Mouse (Mus musculus): ENCODE results near the gene Ddx58. TPM values are rescaled to one million over a fixed set of nuclear protein-coding genes. Genes with fewer than 3 reads are reported as not detected.

Ddx58 gene
- polyA plus RNA-seq, 1 experiment from 2014 or later = 5.7 TPM

DNA sequence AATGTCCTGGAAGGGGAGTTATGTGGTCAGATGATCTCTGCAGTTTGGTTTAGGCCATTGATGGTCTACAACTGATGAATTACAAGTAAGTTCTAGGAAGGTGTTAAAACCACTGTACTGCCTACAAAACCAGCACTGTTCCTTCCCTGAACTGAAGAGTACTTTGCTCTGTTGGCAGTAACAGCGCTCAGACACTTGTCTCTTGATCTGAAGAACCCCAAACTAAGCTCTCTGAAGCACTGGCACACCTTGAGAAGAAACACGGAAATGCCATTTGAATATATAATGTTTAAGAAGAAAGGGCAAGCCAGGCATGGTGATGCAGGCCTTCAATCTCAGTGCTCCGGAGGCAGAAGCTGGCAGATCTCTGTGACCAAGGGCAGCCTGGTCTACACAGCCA, 35.3 kb downstream of the Ddx58 start:
- Histone ChIP-seq H3K9ac (replicated peaks) (no peak overlapping the region), H3K4me1 (no peaks in the 10 kb centered on the region), H3K4me3 (no peak overlapping the region), H3K27ac (replicated peaks) (no peak overlapping the region), H3K27me3 (no peaks in the 10 kb centered on the region), H3K36me3 (peaks cover 4% of the 10 kb centered on the region; the same call in 1 of the 2 replicates), H3K4me2 (replicated peaks) (no peak overlapping the region), H3K9me3 (no peaks in the 10 kb centered on the region)
- WGBS = 91% methylated on average over 3 of the region's 3 CpGs
- ATAC-seq (ENCODE audit: low FRiP score, low read depth) = no peak

DNA sequence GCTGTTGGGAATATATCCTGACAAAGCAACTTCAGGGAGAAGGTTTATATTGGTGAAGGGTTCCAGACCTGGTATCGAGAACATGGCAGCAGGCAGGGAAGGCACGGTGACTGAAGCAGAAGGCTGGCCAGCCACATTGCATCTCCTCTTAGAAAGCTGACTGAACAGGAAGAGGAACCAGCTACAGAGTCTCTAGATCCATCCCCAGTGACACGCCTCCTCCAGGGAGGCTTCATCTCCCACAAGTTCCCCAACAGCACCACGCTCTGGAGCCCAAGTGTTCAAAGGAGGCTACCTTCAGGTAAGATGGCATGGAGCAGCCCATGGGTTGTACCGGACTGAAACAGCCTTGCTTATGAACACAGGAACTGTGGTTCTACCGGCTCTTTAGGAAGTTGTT, 37.4 kb downstream of the Ddx58 start:
- H3K27me3 ChIP-seq = no peaks in the 10 kb centered on the region
- H3K9ac ChIP-seq (replicated peaks) = no peak overlapping the region
- no peak overlapping the region for H3K4me2 ChIP-seq (replicated peaks)
- ATAC-seq (ENCODE audit: low FRiP score, low read depth) = no peak
- no peaks in the 10 kb centered on the region for H3K9me3 ChIP-seq
- H3K4me3 ChIP-seq = no peak overlapping the region
- WGBS = 96% methylated on average over 6 of the region's 6 CpGs
- H3K36me3 ChIP-seq = peaks cover 26% of the 10 kb centered on the region
- no peaks in the 10 kb centered on the region for H3K4me1 ChIP-seq
- H3K27ac ChIP-seq (replicated peaks) = no peak overlapping the region

DNA sequence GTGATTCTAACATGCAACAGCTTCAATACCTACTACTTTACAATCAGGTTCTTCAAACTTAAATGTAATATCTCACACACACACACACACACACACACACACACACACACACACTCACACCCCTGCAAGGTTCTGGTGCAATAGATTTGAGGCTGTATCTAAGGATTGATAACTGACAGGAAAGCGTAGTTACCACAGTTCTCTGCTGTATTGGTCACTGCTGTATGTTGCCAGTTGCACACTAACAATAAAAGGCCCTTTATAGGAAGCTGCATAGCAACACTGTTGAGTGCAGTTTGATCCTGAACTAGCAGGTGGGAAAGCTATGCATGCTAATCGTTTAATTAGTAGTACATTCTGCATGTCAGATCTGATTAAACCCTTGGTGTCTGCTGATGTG, 44.3 kb downstream of the Ddx58 start:
- Histone ChIP-seq H3K36me3 (peaks cover 56% of the 10 kb centered on the region), H3K9me3 (no peaks in the 10 kb centered on the region), H3K4me1 (no peaks in the 10 kb centered on the region), H3K9ac (replicated peaks) (no peak overlapping the region), H3K27ac (replicated peaks) (no peak overlapping the region), H3K27me3 (no peaks in the 10 kb centered on the region), H3K4me3 (no peak overlapping the region), H3K4me2 (replicated peaks) (no peak overlapping the region)
- WGBS = 98% methylated on average over 2 of the region's 2 CpGs
- no peak for ATAC-seq (ENCODE audit: low FRiP score, low read depth)

DNA sequence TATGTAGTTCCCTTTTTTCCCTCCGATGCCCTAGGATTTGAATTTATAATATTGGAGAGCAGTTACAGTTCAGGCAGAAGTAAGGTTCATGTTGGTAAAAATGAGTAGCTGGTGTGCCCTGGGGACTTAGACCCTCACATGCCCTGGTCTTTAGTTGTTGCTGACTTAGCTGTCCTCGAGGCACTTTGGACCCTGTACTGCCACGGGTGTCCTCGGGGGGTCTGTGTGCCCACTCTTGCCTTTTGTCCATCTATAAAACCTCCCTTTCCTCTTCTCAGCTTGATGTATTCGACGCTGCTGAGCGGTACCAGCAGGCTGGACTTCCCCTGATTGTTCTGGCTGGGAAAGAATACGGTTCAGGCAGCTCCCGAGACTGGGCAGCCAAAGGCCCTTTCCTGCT, 46.2 kb downstream of the Ddx58 start:
- H3K27ac ChIP-seq (replicated peaks) = no peak overlapping the region
- no peaks in the 10 kb centered on the region for H3K27me3 ChIP-seq
- H3K4me3 ChIP-seq = no peak overlapping the region
- no peaks in the 10 kb centered on the region for H3K9me3 ChIP-seq
- H3K4me1 ChIP-seq = no peaks in the 10 kb centered on the region
- H3K4me2 ChIP-seq (replicated peaks) = no peak overlapping the region
- H3K9ac ChIP-seq (replicated peaks) = no peak overlapping the region
- WGBS = 79% methylated on average over 9 of the region's 9 CpGs
- ATAC-seq (ENCODE audit: low FRiP score, low read depth) = no peak
- peaks cover 64% of the 10 kb centered on the region for H3K36me3 ChIP-seq

DNA sequence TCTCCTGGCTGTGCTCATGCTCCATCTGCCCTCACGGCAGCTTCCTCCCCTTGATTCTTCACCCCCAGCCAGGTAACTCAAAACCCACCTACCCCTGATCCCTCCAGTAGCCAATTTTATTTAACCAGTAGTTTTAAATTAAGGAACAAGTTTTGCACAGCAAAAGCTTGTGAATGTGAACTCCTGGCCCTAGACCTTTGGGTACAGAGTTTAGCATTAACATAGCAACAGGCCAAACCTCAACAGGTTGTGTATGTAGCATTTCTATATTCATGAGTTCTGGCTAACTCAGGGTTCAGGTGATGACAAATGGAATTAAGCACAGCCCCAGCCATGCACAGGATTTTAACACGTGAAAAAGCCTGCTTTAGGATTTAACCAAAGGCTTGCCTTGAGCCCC, 47.4 kb downstream of the Ddx58 start:
- no peak overlapping the region for H3K27ac ChIP-seq (replicated peaks)
- H3K27me3 ChIP-seq = no peaks in the 10 kb centered on the region
- 77% methylated on average over 2 of the region's 2 CpGs for WGBS
- no peak overlapping the region for H3K4me3 ChIP-seq
- ATAC-seq (ENCODE audit: low FRiP score, low read depth) = no peak
- H3K36me3 ChIP-seq = peaks cover 64% of the 10 kb centered on the region
- H3K9me3 ChIP-seq = no peaks in the 10 kb centered on the region
- no peak overlapping the region for H3K9ac ChIP-seq (replicated peaks)
- H3K4me2 ChIP-seq (replicated peaks) = no peak overlapping the region
- H3K4me1 ChIP-seq = no peaks in the 10 kb centered on the region

DNA sequence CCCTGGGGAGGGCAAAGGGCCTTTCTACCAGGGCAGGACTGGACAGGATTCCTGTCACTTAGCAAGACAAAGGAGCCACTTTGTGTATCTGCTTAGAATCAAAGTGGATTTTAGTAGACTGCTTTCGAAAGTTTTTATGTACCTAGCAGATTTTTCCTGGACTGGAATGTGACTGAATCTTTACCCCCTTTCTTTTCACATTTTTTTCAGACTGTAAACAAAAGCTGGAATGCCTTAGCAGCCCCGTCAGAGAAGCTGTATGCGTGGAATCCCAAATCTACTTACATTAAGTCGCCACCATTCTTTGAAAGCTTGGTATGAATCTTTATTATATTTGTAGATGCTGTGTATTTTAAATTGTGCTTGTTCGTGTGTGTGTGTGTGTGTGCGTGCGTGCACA, 51.7 kb downstream of the Ddx58 start:
- Histone ChIP-seq H3K36me3 (peaks cover 68% of the 10 kb centered on the region), H3K4me3 (no peak overlapping the region), H3K27ac (replicated peaks) (no peak overlapping the region), H3K4me2 (replicated peaks) (no peak overlapping the region), H3K9me3 (no peaks in the 10 kb centered on the region), H3K9ac (replicated peaks) (no peak overlapping the region), H3K27me3 (no peaks in the 10 kb centered on the region), H3K4me1 (no peaks in the 10 kb centered on the region)
- no peak for ATAC-seq (ENCODE audit: low FRiP score, low read depth)
- WGBS = 88% methylated on average over 7 of the region's 7 CpGs

DNA sequence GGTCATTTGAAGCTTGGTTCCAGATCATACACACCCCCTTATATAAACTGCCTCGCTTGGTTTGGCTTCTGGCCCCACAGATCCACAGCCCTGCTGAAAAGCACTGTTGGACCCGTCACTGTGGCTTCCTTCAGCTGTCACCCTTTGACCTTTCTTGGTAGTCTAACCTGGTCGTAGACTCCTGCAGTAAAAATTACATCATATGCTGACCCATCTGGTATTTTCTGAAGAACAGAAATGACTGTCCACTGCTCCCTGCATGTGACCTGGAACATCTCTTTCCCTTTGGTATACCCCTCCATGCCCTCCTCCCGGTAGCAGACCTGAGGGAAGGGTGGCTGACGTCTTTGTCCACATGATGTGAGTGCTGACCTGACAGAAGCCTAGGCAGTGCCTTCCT, 55.2 kb downstream of the Ddx58 start:
- Histone ChIP-seq H3K4me3 (no peak overlapping the region), H3K9ac (replicated peaks) (no peak overlapping the region), H3K27ac (replicated peaks) (no peak overlapping the region), H3K4me2 (replicated peaks) (no peak overlapping the region), H3K4me1 (no peaks in the 10 kb centered on the region), H3K36me3 (peaks cover 87% of the 10 kb centered on the region), H3K27me3 (no peaks in the 10 kb centered on the region), H3K9me3 (no peaks in the 10 kb centered on the region)
- 85% methylated on average over 5 of the region's 5 CpGs for WGBS
- ATAC-seq (ENCODE audit: low FRiP score, low read depth) = no peak

DNA sequence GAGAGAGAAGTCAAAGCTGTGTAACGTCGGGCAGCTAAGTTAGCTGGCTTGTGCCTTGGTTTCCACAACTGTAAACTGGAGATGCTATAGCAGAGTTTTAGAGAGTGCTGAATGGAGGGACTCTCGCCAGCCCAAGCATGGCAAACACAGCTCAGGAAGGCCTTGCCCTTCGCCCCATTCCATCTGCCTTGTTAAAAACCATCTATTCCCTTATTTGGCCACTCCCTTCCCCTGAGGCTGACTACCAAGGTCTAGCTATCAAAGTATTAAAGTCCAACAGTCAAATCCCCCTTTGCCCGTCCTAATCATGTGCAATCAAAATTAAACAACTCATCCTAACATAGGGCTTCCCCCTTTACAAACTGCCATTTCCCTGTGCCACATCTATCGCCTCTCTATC, 55.8 kb downstream of the Ddx58 start:
- ATAC-seq (ENCODE audit: low FRiP score, low read depth) = no peak
- Histone ChIP-seq H3K9me3 (no peaks in the 10 kb centered on the region), H3K36me3 (peaks cover 84% of the 10 kb centered on the region), H3K4me2 (replicated peaks) (no peak overlapping the region), H3K4me1 (no peaks in the 10 kb centered on the region), H3K27ac (replicated peaks) (no peak overlapping the region), H3K9ac (replicated peaks) (no peak overlapping the region), H3K27me3 (no peaks in the 10 kb centered on the region), H3K4me3 (no peak overlapping the region)
- WGBS = 92% methylated on average over 6 of the region's 6 CpGs

DNA sequence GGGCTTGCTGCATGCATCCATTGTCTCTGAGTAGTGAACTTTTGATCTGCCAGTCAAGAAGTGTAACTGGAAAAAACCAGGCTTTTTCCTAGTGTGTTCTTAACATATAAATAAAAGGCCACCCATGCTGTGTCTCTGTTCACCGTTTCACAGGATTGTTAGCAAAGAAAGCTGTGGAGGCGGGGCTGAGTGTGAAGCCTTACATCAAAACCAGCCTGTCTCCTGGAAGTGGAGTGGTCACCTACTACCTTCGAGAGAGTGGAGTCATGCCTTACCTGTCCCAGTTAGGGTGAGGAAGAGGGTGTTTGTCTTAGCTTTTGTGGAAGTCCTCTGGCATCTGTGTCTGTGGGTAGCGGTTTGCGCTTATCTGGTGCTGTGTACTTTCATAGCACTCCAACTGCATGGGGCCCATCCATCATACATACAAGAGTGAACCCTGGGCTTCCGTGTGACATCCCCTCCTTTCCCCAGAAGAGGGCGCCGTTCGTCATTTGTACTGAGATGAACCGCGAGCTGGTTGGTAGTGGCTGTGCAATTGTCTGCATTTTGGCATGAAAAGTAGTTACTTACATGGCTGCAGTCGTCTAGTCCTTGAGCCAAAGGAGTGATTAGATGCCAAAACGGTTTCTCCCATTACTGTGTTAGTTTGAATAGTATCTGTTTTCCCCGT, 56.8 kb downstream of the Ddx58 start:
- Histone ChIP-seq H3K36me3 (peaks cover 83% of the 10 kb centered on the region), H3K4me3 (no peak overlapping the region), H3K9me3 (no peaks in the 10 kb centered on the region), H3K4me2 (replicated peaks) (no peak overlapping the region), H3K9ac (replicated peaks) (no peak overlapping the region), H3K27me3 (no peaks in the 10 kb centered on the region), H3K4me1 (no peaks in the 10 kb centered on the region), H3K27ac (replicated peaks) (no peak overlapping the region)
- 43% methylated on average over 14 of the region's 14 CpGs for WGBS
- peak; percentile 56; the same call in 1 of the 2 replicates for ATAC-seq (ENCODE audit: low FRiP score, low read depth)

DNA sequence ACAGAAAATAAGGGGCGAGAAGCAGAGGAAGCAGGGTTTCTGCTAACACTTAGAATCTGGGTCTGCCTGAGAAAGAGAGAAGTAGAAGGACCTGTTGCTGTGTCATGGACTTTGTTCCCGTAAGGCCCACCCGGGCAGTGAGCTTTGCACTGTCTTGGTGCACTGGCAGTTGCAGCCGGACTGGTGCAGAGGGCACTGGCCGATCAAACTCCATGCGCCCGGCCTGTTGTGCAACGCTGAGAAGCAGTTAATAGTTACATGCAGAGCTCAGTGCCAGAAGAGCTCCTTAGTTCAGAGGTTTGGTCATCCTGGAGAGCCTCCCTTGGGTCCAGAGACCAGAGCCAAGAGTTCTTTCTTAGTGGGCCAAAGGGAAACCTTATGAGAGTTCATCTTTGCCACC, 57.9 kb downstream of the Ddx58 start:
- Histone ChIP-seq H3K4me1 (no peaks in the 10 kb centered on the region), H3K9ac (replicated peaks) (no peak overlapping the region), H3K36me3 (peaks cover 76% of the 10 kb centered on the region), H3K4me2 (replicated peaks) (no peak overlapping the region), H3K9me3 (no peaks in the 10 kb centered on the region), H3K27ac (replicated peaks) (no peak overlapping the region), H3K27me3 (no peaks in the 10 kb centered on the region), H3K4me3 (no peak overlapping the region)
- ATAC-seq (ENCODE audit: low FRiP score, low read depth) = no peak
- 93% methylated on average over 8 of the region's 8 CpGs for WGBS

DNA sequence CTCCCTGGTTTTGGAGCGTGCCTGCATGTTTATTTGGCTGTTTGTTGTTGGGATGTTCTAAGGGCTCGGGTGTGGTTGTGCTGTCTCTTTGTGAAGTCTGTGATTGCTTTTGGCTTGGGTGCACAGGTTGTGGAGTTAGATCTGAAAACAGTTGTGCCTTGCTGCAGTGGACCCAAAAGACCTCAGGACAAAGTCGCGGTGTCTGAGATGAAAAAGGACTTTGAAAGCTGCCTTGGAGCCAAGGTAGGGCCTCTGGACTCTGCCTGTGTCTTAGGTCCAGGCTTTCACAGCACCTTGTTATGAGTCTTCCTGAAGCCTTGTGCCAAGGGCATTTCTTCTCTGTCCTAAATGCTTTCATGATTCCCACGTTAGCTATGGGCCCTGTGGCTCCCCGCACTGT, 59.6 kb downstream of the Ddx58 start:
- Histone ChIP-seq H3K9ac (replicated peaks) (no peak overlapping the region), H3K27ac (replicated peaks) (no peak overlapping the region), H3K9me3 (no peaks in the 10 kb centered on the region), H3K4me2 (replicated peaks) (no peak overlapping the region), H3K4me3 (no peak overlapping the region), H3K4me1 (no peaks in the 10 kb centered on the region), H3K36me3 (peaks cover 74% of the 10 kb centered on the region), H3K27me3 (no peaks in the 10 kb centered on the region)
- no peak for ATAC-seq (ENCODE audit: low FRiP score, low read depth)
- WGBS = 96% methylated on average over 6 of the region's 6 CpGs

DNA sequence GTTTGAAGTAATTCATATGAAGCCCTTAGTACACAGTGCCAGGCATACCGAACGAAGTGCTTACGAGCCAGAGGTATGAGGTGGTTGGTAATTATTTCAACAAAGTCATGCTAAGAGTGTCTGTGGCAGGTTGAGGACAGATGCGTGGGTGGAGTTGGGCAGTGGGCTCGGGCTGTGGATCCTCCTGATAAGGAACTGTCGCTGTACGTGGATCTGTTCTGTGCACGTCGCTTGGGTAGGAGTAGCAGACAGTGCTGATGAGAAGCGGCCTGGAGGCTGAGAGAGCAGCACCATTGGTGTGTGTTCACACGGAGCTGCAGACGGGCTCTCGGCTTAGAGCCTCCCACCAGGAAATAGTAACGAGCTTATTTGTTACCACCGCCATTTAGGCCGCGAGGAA, 61.0 kb downstream of the Ddx58 start:
- Histone ChIP-seq H3K4me2 (replicated peaks) (no peak overlapping the region), H3K27me3 (no peaks in the 10 kb centered on the region), H3K4me1 (no peaks in the 10 kb centered on the region), H3K36me3 (peaks cover 61% of the 10 kb centered on the region), H3K4me3 (no peak overlapping the region), H3K9me3 (no peaks in the 10 kb centered on the region), H3K9ac (replicated peaks) (no peak overlapping the region), H3K27ac (replicated peaks) (no peak overlapping the region)
- ATAC-seq (ENCODE audit: low FRiP score, low read depth) = no peak
- WGBS = 93% methylated on average over 17 of the region's 17 CpGs

DNA sequence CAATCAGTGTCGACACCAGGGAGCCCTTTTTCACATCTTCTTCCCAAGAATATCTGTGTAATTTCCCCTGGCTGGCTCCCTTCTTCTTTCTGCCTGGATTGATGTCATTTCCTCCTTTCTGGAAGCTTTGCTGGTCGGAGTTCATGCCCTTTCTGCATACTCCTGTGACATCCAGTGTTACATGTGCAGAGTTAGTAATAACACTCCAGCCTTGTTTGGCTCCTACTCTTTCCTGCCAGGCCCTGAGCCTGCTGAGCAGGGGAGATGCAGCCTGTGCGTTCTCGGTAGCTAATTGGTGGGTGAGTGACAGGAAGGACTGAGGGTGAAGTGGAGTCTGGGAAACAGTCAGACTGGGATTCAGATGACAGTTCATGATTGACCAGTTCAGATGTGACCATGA, 65.3 kb downstream of the Ddx58 start:
- no peaks in the 10 kb centered on the region for H3K27me3 ChIP-seq
- ATAC-seq (ENCODE audit: low FRiP score, low read depth) = no peak
- H3K4me1 ChIP-seq = no peaks in the 10 kb centered on the region
- no peak overlapping the region for H3K4me2 ChIP-seq (replicated peaks)
- no peak overlapping the region for H3K4me3 ChIP-seq
- no peaks in the 10 kb centered on the region for H3K9me3 ChIP-seq
- WGBS = 79% methylated on average over 4 of the region's 4 CpGs
- H3K36me3 ChIP-seq = peaks cover 39% of the 10 kb centered on the region
- H3K9ac ChIP-seq (replicated peaks) = no peak overlapping the region
- H3K27ac ChIP-seq (replicated peaks) = no peak overlapping the region
